Mouse (Mus musculus): ENCODE results near the gene Vps25.

Vps25 gene

DNA sequence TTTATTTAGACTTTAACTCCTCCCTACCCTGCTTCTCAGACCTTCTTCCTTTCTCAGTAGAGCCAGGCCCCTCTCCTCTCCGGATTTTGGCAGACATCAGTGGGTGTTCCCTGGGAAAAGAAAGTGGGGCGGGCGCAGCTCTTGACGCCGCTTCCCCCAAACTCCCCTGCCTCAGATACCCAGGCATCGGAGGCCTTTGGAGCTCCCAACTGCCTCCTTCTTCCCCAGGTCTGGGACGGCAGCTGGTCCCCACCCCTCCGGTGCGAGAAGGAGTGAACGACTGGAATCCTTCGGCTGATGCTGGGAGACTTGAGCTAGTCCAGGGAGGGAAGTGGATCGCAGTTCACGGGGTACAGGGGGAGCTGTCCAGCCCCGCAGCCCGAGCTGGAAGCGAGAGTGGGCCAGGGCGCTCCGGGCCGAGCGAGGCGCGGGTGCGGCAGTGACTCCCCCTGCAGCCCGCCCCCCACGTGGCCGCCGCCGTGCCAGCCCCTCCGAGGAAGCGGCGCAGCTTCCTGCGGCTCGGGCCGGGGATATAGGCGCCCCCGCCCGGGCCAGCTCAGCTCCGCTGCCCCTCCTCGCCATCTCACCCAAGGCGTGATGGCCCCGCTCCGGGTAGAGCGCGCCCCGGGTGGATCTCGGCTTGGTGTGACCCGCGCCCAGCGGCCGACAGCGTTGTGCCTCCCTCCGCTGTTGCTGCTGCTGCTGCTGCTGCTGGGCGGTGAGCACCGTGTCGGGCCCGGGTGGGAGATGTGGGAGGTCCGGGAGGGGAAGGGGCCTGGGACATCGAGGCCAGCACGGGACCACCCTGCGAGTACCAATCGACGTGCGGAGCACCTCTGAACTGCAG is 7.4 kb upstream of the Vps25 start, which contains the start of gene Ramp2:
Gene Ramp2 (plus strand): TSS at position 174 of the 847 bp plus-strand sequence.
- peak; percentile 45 for DNase-seq

- no peak for DNase-seq
Measured at GRCm38 (mm10) chr11:101246702-101247012, 6.8 kb upstream of the Vps25 start.

GRCm38 (mm10) chr11:101247521-101248030 is 5.9 kb upstream of the Vps25 start:
- DNase-seq = no peak

DNA sequence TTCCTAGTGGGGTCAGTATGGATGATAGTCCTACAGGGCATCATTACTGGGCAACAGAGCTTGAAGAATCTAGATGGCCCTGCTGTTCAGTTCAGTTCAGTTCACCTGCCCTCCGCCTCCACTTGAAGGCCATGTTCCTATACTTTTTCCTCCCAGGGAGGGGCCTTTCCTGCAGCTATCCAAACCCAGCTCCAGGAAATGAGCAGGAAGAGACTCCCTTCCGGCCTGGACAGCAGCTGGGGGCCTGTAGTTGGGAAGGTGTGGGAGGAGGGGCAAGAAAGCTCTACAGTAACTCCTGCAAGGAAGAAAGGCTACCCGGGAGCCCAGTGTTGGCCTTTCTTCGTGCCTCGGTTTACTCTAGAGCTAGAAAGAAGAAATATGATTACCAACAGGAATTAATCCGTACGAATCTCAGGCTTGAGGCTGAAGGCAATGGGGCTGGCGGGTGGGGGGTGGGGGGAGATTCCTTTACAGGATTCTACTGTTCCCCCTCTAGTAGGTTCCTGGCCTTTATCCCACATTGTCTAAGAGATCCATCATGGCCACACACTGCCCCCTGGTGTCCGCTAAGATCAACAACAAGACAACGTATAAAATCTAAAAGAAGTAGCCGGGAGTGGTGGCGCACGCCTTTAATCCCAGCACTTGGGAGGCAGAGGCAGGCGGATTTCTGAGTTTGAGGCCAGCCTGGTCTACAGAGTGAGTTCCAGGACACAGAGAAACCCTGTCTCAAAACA is 5.1 kb upstream of the Vps25 start:
- DNase-seq = peak; percentile 58

DNA sequence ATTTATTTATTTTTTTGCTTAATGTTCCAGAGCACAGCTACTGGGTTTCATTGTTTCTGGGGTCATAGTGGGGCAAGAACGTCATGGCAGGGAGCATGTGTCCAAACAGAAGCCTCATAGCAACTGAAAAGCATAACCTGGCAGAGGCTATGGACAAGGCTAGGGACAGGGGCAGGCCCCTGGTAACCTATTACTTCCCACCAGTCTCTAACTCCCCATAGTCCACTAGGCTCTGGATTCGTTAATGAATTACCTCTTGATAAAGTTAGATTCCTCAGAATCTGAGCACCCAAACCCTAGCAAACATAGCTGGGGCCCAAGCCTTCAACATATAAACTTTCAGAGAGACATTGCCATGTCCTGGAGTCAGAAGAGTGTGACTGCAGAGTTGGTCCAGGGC is 2.5 kb upstream of the Vps25 start:
- no peak for DNase-seq

DNA sequence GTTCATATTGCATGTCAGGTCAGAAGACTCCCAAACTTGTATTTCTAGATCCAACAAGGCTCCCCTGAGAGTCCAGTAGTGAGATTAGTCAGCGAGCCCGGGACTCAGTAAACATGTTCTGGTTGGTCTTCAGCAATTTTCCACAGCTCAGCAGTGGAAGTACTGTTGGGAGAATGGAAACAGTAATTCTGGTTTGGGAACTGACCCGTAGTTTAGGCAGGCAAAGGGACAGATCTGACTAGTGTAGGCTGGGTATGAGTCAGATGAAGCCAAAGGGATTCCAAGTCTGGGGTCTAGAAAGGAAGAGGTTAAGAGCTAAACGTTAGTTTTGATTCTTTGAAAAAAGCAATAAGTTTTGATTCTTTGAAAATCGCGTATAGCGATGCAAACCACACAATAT is 566 bp upstream of the Vps25 start:
- DNase-seq = no peak

GRCm38 (mm10) chr11:101255826-101256775 is 2.6 kb downstream of the Vps25 start:
- no peak for DNase-seq

DNA sequence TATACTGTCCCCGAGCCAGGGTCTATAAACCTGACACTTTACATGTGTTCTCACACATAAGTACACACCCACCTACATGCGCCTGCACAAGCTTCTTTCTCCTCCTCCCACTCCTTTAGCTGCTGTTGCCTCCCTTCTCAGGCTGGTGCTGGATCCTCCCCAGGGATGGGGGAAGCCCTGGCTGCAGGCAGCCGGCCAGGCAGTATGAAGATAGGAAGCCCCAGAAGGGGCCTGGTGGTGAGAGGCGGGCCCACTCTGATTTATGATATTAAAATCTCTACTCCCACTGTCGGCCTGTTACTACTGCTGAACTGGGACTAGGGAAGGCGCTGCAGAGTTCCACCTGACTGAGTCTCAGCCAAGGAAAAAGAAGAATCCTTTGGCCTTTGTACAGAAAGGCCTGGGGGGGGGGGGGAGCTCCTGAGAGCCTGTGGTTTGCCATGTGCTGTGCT is 5.8 kb downstream of the Vps25 start:
- DNase-seq = no peak

DNA sequence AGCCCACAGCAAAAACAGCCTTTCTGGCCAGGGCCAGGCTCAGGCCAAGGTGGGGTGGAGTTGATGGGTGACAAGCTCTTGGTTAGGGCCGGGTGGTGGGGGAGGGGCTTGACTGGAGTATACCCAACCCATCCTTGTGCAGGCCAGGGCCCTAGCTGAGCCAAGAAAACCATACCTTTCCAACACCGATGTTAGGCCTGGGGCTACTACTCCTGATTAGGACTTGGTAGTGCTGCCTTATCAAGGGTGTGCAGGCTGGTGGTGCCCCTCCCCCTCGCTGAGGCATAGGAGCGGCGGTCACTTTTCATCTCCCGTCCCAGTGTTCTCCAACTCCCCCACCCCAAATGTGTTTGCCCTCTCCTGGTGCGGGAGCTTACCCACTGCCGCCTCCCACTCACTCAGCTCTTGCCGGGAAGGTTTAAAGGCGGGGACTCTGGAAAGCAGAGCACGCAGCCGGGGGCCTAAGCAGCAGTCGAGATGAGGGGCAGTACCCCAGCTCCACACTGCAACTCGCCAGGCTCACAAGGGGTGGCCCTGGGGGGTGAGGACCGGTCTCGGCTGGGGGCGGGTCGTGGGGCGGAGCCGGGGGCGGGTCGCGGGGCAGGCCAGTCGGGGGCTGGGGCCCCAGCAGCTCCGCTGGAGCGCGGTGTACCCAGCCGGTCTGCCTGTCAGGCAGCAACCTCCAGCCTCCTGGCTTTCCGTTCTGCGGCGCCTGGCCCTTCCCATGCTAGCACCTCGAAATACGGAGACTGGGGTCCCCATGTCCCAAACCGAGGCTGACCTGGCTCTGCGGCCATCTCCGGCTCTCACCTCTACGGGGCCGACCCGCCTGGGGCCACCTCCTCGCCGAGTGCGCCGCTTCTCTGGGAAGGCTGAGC is 6.7 kb downstream of the Vps25 start, which contains the start of gene Wnk4:
Gene Wnk4 (plus strand): TSS at position 620 of the 878 bp plus-strand sequence.
- DNase-seq = peak; percentile 37

- DNase-seq = no peak
Measured at GRCm38 (mm10) chr11:101260826-101261380, 7.4 kb downstream of the Vps25 start.

DNA sequence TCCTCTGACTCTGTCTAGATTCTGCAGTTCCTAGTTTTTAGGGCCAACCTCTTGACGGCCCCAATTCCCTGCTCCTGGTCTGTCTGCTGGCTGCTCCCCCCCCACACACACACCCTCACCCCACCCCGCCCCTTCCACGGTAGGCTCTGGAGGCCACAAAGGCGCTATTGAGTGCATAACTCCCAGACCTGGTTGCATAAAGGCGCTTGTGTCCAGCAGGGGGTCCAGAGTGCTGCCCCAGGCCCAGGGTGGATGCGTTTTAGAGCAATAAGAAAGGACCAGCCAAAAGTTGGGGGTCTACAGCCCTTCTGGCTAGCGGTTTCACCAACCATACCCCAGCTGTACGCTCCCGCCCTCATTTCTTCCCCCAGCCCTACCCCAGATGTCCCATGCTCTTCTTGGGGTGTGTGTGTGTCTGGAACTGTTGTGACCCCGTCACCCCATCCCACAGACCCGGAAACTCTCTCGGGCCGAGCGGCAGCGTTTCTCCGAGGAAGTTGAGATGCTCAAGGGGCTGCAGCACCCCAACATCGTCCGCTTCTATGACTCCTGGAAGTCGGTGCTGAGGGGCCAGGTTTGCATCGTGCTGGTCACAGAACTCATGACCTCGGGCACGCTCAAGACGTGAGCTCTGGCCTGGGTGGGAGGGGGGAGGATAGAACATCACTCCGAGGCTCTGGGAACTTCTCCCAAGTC is 8.9 kb downstream of the Vps25 start:
- no peak for DNase-seq

DNA sequence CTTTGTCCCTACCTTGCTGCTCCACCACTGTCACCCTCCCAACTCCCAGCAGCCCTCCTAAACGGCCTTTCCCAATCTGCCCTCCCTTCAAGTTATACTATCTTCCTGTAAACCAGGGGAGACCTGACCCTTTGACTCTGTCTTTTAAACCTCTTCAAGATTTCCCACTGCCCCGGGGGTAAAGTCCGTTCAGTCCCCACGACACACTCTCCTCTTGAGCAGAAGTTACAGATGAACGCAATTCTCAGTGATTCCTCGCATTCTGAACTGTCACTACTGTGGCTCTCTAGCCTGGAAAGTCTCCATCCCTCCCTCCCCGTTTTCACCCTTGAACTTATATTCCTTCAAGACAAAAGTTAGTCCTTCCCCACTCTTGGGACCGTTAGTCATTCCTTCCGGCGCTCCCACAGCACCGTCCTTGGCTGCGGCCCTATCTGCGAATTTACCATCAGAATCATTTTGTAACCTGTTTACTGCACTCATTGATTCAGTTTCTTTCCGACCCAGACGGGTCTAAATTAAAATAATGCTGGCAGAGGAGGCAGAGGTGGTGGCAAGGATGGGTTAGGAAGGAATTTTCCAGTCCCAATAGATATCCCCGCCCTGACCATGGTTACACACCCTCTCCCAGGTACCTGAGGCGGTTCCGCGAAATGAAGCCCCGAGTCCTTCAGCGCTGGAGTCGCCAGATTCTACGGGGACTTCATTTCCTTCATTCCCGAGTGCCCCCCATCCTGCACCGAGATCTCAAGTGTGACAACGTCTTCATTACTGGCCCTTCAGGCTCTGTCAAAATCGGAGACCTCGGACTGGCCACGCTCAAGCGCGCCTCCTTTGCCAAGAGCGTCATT is 9.9 kb downstream of the Vps25 start:
- DNase-seq = no peak

- DNase-seq = no peak
Measured at GRCm38 (mm10) chr11:101263989-101264280, 10.4 kb downstream of the Vps25 start.

DNA sequence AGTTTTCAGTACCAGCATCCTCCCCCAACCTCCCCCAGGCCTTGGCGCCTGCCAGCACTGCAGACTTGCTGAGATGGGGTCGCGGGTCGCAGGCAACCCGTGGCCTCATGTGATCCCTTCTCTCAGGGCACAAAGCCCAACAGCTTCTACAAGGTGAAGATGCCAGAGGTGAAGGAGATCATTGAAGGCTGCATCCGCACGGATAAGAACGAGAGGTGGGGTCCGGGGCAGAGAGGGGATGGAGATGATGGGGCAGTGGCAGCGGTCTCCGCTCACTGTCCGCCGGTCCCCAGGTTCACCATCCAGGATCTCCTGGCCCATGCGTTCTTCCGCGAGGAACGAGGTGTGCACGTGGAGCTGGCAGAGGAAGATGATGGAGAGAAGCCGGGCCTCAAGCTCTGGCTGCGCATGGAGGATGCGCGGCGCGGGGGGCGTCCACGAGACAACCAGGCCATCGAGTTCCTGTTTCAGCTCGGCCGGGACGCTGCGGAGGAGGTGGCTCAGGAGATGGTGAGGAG is 11.5 kb downstream of the Vps25 start:
- no peak for DNase-seq

- DNase-seq = no peak
Measured at GRCm38 (mm10) chr11:101265906-101266305, 12.4 kb downstream of the Vps25 start.

DNA sequence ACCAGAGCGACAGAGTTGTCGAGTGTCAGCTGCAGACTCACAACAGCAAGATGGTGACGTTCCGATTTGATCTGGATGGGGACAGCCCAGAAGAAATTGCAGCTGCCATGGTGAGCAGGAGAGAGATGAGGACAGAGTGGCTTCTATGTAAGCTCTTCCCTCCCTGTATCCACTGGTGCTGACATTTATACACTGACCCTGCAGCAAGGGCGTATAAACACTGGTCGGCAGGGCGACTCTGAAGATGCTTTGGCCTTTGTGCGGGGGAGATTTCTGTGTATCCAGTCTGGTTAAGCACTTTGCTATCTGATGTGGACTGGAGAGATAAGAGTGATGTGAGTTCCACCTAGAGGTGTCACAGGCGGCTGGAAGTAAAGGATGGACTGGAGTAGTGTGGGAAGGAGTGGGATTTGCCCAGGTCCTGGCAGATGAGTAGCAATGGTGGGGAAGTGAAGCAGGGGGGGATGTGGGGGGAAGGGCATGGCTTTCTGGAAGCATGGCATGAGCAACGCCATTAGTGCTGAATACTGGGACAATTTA is 16.1 kb downstream of the Vps25 start:
- no peak for DNase-seq

DNA sequence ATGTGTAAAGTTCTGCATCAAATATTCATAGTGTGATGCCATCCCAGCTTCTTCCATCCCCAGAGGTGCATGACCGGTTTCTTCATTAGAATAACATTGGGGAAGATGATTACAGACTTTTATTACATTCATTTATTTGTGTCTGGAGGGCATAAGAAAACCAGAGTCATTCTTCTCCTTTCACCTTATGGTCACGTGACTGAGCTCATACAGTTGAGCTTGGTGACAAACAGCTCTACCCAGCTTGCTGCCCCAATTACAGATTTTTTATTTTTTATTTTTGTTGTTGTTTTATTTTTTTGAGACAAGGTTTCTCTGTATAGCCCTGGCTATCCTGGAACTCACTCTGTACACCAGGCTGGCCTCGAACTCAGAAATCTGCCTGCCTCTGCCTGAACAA is 18.9 kb downstream of the Vps25 start:
- no peak for DNase-seq

DNA sequence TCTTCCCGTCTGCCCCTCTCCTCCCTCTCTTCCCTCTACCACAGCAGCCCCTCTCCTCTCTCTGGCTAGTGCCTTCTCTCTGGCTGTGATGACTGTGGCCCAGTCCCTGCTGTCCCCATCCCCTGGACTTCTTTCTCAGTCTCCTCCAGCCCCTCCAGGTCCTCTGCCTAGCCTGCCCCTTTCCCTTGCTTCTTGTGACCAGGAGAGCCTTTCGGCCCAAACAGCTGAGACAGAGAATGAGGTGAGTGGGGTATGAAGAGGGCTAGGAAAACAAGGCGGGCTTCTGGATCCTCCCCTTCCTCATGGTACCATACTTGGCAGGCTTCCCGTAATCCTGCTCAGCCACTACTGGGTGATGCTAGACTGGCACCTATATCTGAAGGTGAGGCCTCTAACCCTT is 21.8 kb downstream of the Vps25 start:
- DNase-seq = no peak

DNA sequence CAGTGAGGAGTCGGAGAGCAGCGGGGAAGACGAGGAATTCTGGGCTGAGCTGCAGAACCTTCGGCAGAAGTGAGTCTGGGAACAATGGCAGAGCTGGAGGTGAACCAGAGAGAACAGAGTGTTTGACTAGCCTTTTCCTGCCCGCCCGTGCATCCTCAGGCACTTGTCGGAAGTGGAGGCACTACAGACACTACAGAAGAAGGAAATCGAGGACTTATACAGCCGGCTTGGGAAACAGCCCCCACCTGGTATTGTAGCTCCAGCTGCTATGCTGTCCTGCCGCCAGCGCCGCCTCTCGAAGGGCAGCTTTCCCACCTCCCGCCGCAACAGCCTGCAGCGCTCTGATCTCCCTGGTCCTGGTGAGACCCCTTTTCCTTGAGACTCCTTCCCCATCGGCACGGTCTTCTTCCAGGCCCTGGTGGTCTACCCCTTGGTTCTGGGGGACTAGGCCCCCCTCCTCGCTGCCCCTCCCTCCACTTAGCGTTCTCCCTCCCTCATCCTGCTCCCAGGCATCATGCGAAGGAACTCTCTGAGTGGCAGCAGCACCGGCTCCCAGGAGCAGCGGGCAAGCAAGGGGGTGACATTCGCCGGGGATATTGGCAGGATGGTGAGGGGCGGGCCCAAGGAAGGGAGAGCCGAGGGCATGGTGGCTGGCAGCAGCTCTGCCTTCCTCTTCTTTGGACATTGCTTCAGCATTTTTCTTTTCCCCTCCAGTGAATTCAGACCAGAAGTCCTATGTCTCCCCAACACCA is 23.0 kb downstream of the Vps25 start:
- no peak for DNase-seq
